Mouse (Mus musculus) erythroblast, embryonic 14.5 days (primary cell): Measurements from ENCODE around the gene Cdk5rap3.

Experiments
- GATA1 ChIP-seq: IDR thresholded peaks from 2 replicates; pipeline ENCODE4 v1.6.1; 2012; ENCODE audit warnings: low read length, inconsistent platforms, mixed read lengths
- TAL1 ChIP-seq: IDR thresholded peaks from 3 replicates; pipeline ENCODE4 v1.6.1; 2012; ENCODE audit warnings: low read length, inconsistent platforms, mixed read lengths

DNA sequence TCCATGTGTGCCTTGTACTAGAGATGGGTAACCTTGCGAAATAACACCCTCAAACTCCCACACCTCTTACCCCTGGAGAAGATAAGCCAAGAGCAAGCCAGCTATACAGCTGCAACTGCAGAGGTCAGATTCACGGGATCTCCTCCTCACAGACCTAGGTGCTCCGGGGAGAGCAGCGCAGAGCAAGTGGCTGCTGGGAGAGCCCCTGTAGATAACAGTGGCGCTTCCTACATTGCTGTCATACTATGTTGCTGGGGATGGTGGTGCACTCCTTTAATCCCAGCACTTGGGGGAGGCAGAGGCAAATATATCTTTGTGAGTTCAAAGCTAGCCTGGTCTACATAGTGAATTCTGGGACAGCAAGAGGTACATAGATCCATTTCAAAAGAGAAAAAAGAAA lies 10.3 kb upstream of the Cdk5rap3 start:
- TF ChIP-seq GATA1 = peak; percentile 87
- TF ChIP-seq TAL1 = peak; percentile 81
